Mouse (Mus musculus): ENCODE measurements around the gene Nudt15. TPM values are rescaled to one million over a fixed set of nuclear protein-coding genes. Genes with fewer than 3 reads are reported as not detected.

Nudt15 gene
- total RNA-seq, 2 experiments from 2014 or later: 6.8 to 7.1 TPM

GRCm38 (mm10) chr14:73507702-73508376 lies 40.2 kb downstream of the Nudt15 start:
- no peak for DNase-seq

GRCm38 (mm10) chr14:73507200-73507599 lies 40.8 kb downstream of the Nudt15 start:
- DNase-seq: no peak

- DNase-seq: no peak
Observed at GRCm38 (mm10) chr14:73506283-73506682, 41.8 kb downstream of the Nudt15 start.

GRCm38 (mm10) chr14:73503237-73503933 lies 44.7 kb downstream of the Nudt15 start:
- DNase-seq: no peak

DNA sequence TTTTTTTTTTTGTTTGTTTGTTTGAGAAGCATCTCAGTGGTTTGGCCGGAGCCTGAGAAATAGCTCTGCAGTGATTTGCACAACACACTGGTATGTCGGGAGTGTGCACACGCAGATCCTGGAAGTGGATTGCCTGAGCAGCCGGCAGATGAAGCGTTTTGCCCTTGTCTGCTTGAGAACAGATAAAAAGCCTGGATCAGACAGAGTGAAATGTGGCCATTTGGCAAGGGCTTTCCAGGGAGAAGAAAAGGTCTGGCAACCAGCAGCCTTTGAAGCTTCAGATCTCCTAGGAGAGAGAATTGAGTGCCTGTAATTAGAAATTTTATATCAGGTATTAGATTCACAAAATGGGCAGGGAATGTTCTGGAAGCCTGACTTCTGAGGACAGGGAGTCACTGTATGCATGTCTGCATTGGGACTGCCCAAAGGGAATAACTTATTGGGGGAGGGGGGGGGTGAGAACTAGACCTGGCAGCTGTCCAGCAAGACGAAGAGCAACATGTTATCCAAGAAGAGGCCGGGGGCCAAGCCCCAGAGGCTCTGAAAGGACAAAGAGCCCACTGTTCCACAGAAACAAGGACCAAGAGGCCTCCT lies 45.4 kb downstream of the Nudt15 start:
- DNase-seq: no peak

DNA sequence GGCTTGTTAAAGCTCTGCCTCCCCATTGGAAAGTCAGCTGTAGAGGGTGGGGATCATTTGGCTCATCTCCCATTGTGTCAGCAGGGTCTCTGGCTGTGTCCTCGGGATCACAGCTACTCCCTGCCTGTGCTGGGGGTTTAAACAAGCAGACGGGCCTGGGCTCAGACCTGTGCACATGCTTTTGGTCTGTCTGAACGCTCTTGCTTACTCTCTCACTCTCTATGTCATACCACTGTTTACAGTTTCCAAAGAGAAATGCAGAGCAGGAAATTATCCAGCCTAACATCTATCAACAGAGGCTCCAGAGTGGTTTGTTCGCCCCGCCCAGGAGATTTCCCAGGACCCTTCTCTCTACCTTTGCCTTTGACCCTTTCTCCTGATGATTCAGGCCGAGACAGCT lies 46.3 kb downstream of the Nudt15 start:
- DNase-seq: no peak

- DNase-seq: no peak
Observed at GRCm38 (mm10) chr14:73501283-73501682, 46.8 kb downstream of the Nudt15 start.

DNA sequence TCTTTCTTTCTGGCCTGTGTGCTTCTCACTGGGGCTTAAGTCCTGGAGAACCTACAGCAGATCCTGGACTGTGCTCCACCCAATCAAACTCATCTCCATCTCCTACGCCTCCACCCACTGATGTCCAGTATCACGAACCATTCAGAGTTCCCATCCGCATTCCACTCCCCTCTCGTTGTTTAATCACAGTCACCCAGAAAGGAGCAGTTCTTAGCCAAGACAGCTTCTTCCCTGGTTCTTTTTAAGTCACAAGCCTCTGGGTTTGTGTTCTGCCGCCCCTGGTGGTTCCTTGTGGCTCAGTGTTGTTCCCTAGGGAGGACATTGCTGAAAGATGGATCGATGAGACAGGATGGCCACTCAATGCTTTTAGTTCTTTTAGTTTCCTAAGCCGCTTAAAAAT lies 52.3 kb downstream of the Nudt15 start:
- DNase-seq: no peak

GRCm38 (mm10) chr14:73494122-73494521 lies 53.9 kb downstream of the Nudt15 start:
- no peak for DNase-seq

DNA sequence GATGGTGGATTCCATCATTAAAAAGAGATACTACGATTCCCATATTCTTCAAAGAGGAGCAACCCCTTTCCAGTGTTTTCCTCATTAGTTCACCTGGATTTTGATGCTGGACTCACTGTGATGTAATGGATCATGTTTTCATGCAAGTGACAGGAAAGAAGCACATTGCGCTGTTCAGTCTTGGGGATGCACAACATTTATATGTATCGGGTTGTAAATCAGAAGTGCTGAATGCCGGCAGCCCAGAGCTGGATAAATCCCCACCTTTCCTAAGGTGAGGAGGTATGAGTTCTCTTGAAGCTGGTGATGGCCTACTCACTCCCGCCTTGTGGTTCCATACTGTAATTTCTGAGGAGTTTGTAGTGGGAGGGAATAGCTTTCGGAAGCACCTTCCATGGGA lies 54.7 kb downstream of the Nudt15 start:
- DNase-seq: no peak

DNA sequence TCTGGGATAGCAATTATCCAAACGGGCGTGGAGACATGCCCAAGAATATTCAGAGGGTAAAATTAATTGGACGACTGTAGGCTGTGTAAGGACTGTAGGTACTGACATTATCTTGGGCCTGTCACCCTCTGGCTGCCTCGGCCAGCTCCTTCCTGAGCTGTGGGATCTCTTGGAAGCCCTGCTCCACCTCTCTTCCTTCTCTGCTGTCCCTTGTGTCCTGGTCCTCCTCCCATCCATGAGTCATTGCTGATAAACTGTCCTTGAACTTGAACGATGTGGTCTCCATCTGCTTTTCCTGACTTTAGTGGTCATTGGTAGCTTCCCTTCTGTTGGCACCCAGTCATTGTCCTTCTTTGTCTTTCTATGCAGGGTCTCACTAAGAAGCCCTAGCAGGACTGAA lies 61.4 kb downstream of the Nudt15 start:
- no peak for DNase-seq

DNA sequence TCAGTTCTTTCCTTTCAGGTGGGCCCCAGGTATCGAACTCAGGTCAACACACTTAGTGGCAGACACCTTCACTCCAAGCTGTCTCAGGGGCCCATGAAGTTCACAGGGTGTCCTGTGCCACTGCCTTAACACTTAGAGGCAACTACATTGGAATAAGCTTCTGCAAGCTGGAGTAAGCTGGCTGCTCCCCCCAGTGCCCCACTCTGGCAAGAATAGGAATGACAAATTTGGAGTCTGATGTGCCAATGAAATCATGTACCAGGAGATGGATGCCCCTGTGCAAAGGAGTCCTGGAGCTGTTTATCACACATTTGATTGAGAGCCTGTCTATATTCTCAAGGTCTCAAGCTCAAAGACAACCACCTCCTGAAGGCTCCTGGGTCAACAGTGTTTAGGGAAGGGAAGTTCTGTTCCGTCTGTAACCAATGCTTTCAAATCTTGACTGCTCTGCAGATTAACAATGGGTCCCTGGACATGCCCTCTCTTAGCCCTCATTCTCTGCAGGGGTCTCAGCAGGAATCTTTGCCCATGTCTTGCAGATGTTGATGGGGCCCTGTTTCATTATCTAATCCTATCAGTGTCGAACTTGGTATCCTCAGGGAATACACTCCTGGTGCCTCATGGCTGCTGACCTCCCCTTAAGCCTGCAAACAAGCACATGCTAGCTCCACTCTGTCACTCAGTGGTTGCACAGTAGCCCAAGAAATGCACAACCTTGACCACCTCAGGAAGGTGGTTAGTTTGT lies 63.5 kb downstream of the Nudt15 start:
- no peak for DNase-seq

DNA sequence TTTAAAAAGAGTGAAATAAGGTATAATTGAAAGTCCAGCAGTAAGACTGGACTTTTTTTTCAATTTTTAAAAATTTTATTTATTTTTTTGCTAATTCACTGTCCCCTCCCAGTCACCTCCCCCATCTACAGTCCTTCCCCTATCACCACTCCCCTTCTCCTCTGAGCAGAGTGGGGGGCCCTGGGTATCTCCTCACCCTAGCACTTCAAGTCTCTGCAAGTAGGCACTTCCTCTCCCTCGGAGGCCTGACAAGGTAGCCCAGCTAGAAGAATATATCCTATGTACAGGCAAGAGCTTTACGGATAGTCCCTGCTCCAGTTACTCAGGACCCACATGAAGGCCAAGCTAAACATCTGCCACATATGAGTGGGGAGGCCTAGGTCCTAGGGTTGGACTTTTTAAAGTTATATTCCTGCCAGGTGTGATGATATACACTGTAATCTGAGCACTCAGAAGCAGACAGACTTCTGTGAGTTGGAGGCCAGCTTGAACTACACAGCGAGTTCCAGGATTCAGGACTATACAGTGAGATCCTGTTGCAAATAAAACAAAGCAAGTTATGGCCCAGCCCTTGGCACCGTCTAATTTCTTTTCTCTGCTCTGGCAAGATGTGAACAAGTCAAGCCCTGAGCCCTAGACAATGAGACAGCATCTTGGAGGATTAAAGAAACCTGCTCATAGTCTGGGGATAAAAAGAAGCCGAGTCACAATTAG lies 64.4 kb downstream of the Nudt15 start:
- no peak for DNase-seq

DNA sequence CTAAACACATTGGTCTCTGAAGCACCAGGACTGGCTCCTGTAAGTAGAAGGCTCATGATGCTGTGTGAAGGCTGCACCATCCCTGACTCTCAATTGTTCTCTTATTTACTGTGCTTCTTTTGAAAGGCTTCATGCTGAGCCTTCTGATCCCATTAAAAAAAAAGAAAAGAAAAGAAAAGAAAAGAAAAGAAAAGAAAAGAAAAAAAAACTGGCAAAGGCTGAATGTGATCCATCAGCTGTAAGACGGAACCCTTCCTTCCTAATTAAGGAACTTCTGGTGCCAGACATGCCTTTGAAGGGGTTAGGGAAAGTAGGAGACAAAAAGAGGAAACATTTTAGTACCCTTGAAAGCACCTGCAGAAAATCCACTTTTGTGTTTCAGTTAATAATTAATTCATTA lies 68.3 kb downstream of the Nudt15 start:
- DNase-seq: no peak

DNA sequence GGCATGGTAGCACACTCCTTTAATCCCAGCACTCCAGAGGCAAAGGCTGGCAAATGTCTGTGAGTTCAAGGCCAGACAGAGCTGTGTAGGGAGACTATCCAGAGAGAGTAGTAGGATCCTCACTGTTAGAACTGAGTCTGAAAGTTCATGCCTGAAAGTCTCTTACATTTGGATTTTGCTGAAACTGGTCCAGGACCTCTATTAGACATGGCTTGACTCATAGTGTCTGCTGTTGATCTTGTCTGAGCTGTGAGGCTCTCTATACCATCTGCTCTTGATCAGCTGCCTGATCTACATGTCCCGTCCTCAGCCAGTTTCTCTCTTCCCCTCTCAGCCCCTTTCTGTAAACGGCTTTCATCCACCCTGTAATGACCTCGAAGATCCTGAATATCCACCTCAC lies 69.7 kb downstream of the Nudt15 start:
- DNase-seq: no peak

GRCm38 (mm10) chr14:73477077-73477476 lies 71.0 kb downstream of the Nudt15 start:
- no peak for DNase-seq

GRCm38 (mm10) chr14:73476361-73476934 lies 71.6 kb downstream of the Nudt15 start:
- no peak for DNase-seq

- DNase-seq: no peak
Observed at GRCm38 (mm10) chr14:73475506-73475905, 72.5 kb downstream of the Nudt15 start.

DNA sequence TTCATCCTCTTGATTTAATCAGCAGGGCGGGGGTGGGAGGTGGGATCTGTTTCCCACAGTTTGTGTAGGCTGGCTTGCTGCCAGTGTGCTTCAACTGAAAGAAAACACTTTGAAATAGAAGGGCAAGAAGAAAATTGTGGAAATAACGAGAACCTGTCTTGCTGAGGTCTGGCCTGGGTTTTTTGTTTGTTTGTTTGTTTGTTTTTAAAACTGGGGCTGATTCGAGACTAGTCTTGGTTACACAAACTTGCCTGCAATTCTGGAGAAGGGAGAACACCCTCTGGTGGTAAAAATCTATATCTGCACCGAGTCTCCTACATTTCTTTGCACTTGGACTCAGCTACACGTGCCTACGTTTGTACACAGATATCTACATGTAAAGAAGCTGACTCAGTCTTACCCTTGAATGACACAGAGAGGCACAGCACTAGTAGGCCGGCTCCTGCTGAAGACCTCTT lies 73.4 kb downstream of the Nudt15 start:
- DNase-seq: peak; percentile 22

GRCm38 (mm10) chr14:73473670-73474460 lies 74.2 kb downstream of the Nudt15 start:
- DNase-seq: peak; percentile 67

DNA sequence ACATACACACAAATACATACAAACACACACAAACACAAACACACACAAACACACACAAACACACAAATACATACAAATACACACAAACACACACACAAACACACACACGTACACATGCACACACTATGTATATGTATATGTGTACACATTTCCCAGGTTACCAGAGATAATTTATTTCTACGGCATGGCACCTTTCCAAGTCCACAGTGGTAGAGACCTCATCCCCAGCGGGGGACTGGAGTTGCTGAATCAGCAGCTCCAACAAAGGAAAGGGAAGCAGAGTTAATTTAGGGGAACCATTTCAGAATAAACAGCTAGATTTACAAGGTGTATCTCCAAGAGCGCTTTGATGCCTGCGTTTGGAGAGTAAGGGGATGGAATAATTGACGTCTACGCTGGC lies 75.8 kb downstream of the Nudt15 start:
- no peak for DNase-seq

Measured in gastrocnemius, postnatal 10 days (tissue).